18 mouse cellular contexts compared by ENCODE assay signal in the genomic region with DNA sequence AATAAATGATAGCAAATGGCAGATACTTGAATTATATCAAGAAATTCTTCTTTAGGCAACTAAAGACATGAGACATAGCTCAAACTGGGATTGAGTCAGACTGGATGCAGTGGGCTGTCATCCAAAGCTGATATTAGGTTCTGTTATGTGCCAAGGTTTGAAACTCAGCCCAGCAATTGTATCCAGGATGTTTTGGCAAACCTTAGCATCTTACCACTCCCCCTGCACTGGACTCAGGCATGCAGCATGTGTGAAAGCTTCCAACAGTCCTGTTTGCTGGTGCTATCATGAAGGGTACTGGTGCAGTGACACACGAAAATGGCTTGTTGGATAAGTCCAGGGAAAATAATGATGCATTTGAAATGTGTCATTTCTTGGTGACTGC.
A peak's percentile ranks its signal among the peaks of the same experiment; 100 is the strongest.
DNase-seq lines count a peak whose midpoint lies in the region; ATAC-seq lines count a peak whose summit lies in the region.
"Had no signal": no experiment of that assay in that cellular context is flagged by ENCODE, and none has a peak within 500 bp of the region (broad histone marks: within the 10 kb centered on the region; RNA-seq: fewer than 3 reads in every experiment).

No protein-coding gene starts in this region.

- peak; percentile 13 for DNase-seq in embryonic facial prominence, embryonic 14.5 days (ENCODE audit: low spot score)
- DNase-seq in embryonic facial prominence, embryonic 10.5 days (ENCODE audit: low spot score), result no peak
- DNase-seq in layer of hippocampus, adult 18-20 months (ENCODE audit: low spot score in 2 of 2), result peak; percentile 6 to 9
- no peak for DNase-seq in layer of hippocampus, adult 9-10 months (ENCODE audit: low spot score)
- DNase-seq in 3T3-L1 (ENCODE audit: low read depth, low spot score), result peak; percentile 20
- peak; percentile 39 for DNase-seq in brain, adult 2 months (ENCODE audit: low read depth, low spot score)
- DNase-seq in thymus, postnatal 36 days, result no peak
- DNase-seq in ovary, postnatal 36 days (ENCODE audit: low spot score), result no peak
- DNase-seq: cerebellum, adult 18-20 months; heart, adult 11 months; kidney, adult 9 months; kidney, postnatal 4 days; lung, postnatal 14 days; right cerebral cortex, postnatal 4 days had no signal

- no peak overlapping the region for H3K4me2 ChIP-seq in embryonic facial prominence, embryonic 14.5 days (ENCODE audit: low read depth, low read length)
- H3K4me2 ChIP-seq: embryonic facial prominence, embryonic 12.5 days; heart, embryonic 15.5 days; limb, embryonic 15.5 days; neural tube, embryonic 13.5 days had no signal

- 72% methylated on average over 1 of the region's 1 CpGs for WGBS in embryonic facial prominence, embryonic 14.5 days
- WGBS in embryonic facial prominence, embryonic 10.5 days, result 79% methylated on average over 1 of the region's 1 CpGs

- no peaks in the 10 kb centered on the region for H3K9me3 ChIP-seq in embryonic facial prominence, embryonic 14.5 days (ENCODE audit: control insufficient read depth, low read length)
- H3K9me3 ChIP-seq in embryonic facial prominence, embryonic 10.5 days, result no peaks in the 10 kb centered on the region
- H3K9me3 ChIP-seq: embryonic facial prominence, embryonic 12.5 days; heart, embryonic 15.5 days; limb, embryonic 15.5 days; neural tube, embryonic 13.5 days had no signal

- ATAC-seq in embryonic facial prominence, embryonic 14.5 days (ENCODE audit: low read depth), result no peak

- H3K4me1 ChIP-seq in embryonic facial prominence, embryonic 14.5 days (ENCODE audit: control insufficient read depth, insufficient read depth, low read length), result no peaks in the 10 kb centered on the region
- H3K4me1 ChIP-seq in embryonic facial prominence, embryonic 10.5 days, result no peaks in the 10 kb centered on the region
- H3K4me1 ChIP-seq: embryonic facial prominence, embryonic 12.5 days; heart, embryonic 15.5 days; limb, embryonic 15.5 days; neural tube, embryonic 13.5 days had no signal

- no peaks in the 10 kb centered on the region for H3K36me3 ChIP-seq in embryonic facial prominence, embryonic 14.5 days (ENCODE audit: control insufficient read depth, insufficient read depth, low read length)
- no peaks in the 10 kb centered on the region for H3K36me3 ChIP-seq in embryonic facial prominence, embryonic 10.5 days (replicated peaks)
- H3K36me3 ChIP-seq: embryonic facial prominence, embryonic 12.5 days; heart, embryonic 15.5 days; limb, embryonic 15.5 days; neural tube, embryonic 13.5 days had no signal

- no peak overlapping the region for H3K4me3 ChIP-seq in embryonic facial prominence, embryonic 14.5 days (ENCODE audit: low read depth, low read length)
- H3K4me3 ChIP-seq in embryonic facial prominence, embryonic 10.5 days, result no peak overlapping the region
- H3K4me3 ChIP-seq: embryonic facial prominence, embryonic 12.5 days; heart, embryonic 15.5 days; limb, embryonic 15.5 days; neural tube, embryonic 13.5 days had no signal

- H3K9ac ChIP-seq in embryonic facial prominence, embryonic 14.5 days (ENCODE audit: low read depth, low read length), result no peak overlapping the region
- H3K9ac ChIP-seq: embryonic facial prominence, embryonic 12.5 days; heart, embryonic 15.5 days; limb, embryonic 15.5 days; neural tube, embryonic 13.5 days had no signal

- H3K27ac ChIP-seq in embryonic facial prominence, embryonic 14.5 days (replicated peaks; ENCODE audit: low read depth, low read length), result no peak overlapping the region
- H3K27ac ChIP-seq in embryonic facial prominence, embryonic 10.5 days (replicated peaks), result no peak overlapping the region
- H3K27ac ChIP-seq: embryonic facial prominence, embryonic 12.5 days; heart, embryonic 15.5 days; limb, embryonic 15.5 days; neural tube, embryonic 13.5 days had no signal

- H3K27me3 ChIP-seq in embryonic facial prominence, embryonic 14.5 days (replicated peaks; ENCODE audit: control insufficient read depth, insufficient read depth, low read length), result no peaks in the 10 kb centered on the region
- no peaks in the 10 kb centered on the region for H3K27me3 ChIP-seq in embryonic facial prominence, embryonic 10.5 days (replicated peaks; ENCODE audit: low read depth, poor library complexity, severe bottlenecking)
- H3K27me3 ChIP-seq: embryonic facial prominence, embryonic 12.5 days; heart, embryonic 15.5 days; limb, embryonic 15.5 days; neural tube, embryonic 13.5 days had no signal

Comparison
In these comparisons a context has a peak if more than half of its experiments do, and no peak if none do; other contexts are left out.
1. DNase-seq: peak in embryonic facial prominence, embryonic 14.5 days (single experiment), layer of hippocampus, adult 18-20 months (2 of 2), 3T3-L1 (single experiment) and brain, adult 2 months (single experiment); none in embryonic facial prominence, embryonic 10.5 days (single experiment), layer of hippocampus, adult 9-10 months (single experiment), thymus, postnatal 36 days (0 of 2) and ovary, postnatal 36 days (single experiment).